Mouse (Mus musculus) liver, postnatal 0 days (tissue): ENCODE measurements around the gene Olfr281. TPM values are rescaled to one million over a fixed set of nuclear protein-coding genes. Genes with fewer than 3 reads are reported as not detected.
"Not testable (repeated sequence)": the region's sequence is repeated elsewhere in the genome, so short reads cannot be mapped to it uniquely, and the experiment has no call there.

Experiments used
- ATAC-seq: fragments of 200-750 bp; cut with Nextera tagmentation; 2 replicates; pipeline ENCODE4 v1.8.0; 2017; ENCODE audit warnings: mild to moderate bottlenecking, moderate library complexity
- DNase-seq: peaks from one replicate; pipeline ENCODE4 v3.0.0-alpha.2; 2016
- H3K27ac ChIP-seq: fragments of 300-500 bp; sonication (generic); 2 replicates; pipeline ENCODE4 v1.5.1; 2014; ENCODE audit warnings: antibody characterized with exemption, moderate library complexity, mild to moderate bottlenecking, low read depth
- H3K27me3 ChIP-seq: fragments of 300-500 bp; sonication (generic); 2 replicates; pipeline ENCODE4 v1.6.1; 2014; ENCODE audit warnings: low read length, control low read depth, mixed read lengths; ENCODE audit not compliant: insufficient read depth
- H3K36me3 ChIP-seq: fragments of 300-500 bp; sonication (generic); replicated peaks from 2 replicates; pipeline ENCODE4 v1.6.1; 2014; ENCODE audit warnings: mild to moderate bottlenecking, control low read depth, low read length, moderate library complexity, mixed read lengths; ENCODE audit not compliant: insufficient read depth
- H3K4me1 ChIP-seq: fragments of 300-500 bp; sonication (generic); 2 replicates; pipeline ENCODE4 v1.6.1; 2014; ENCODE audit warnings: antibody characterized with exemption, mild to moderate bottlenecking, control low read depth; ENCODE audit not compliant: insufficient read depth
- H3K4me2 ChIP-seq: fragments of 300-500 bp; sonication (generic); 2 replicates; pipeline ENCODE4 v1.6.1; 2014; ENCODE audit warnings: low read depth, mild to moderate bottlenecking, low read length, moderate library complexity, mixed read lengths
- H3K4me3 ChIP-seq: fragments of 300-500 bp; sonication (generic); 2 replicates; pipeline ENCODE4 v1.5.1; 2014; ENCODE audit warnings: low read depth, low read length
- H3K9ac ChIP-seq: fragments of 300-500 bp; sonication (generic); replicated peaks from 2 replicates; pipeline ENCODE4 v1.6.1; 2014; ENCODE audit warnings: mild to moderate bottlenecking, moderate library complexity
- H3K9me3 ChIP-seq: fragments of 300-500 bp; sonication (generic); 2 replicates; pipeline ENCODE4 v1.6.1; 2016; ENCODE audit warnings: mild to moderate bottlenecking, control low read depth, low read length, mixed read lengths
- CTCF ChIP-seq: sonication (generic); IDR thresholded peaks from 2 replicates; pipeline ENCODE4 v1.5.1; 2016; ENCODE audit warnings: antibody characterized with exemption, low read depth
- EP300 ChIP-seq: IDR thresholded peaks from 2 replicates; pipeline ENCODE4 v1.6.1; 2016; ENCODE audit warnings: antibody characterized with exemption, low read depth, mild to moderate bottlenecking
- WGBS: fragments of 180-500 bp; shearing (Covaris S2); extraction: QIAGEN DNeasy Blood & Tissue Kit; methylation state at CpG from one replicate; pipeline ENCODE4 v1.1.7; 2014; ENCODE audit not compliant: insufficient replicate concordance; 5-methylcytosine and 5-hydroxymethylcytosine counted together
- polyA plus RNA-seq: library from polyadenylated mRNA; unstranded; fragments of >200 nt; fragmentation: Nextera tagmentation; extraction: Ambion mirVana; gene quantifications from 2 replicates; pipeline ENCODE4 v1.2.1, GENCODE M21; 2015

Gene Olfr281
- polyA plus RNA-seq, 1 experiment from 2014 or later, result not detected

DNA sequence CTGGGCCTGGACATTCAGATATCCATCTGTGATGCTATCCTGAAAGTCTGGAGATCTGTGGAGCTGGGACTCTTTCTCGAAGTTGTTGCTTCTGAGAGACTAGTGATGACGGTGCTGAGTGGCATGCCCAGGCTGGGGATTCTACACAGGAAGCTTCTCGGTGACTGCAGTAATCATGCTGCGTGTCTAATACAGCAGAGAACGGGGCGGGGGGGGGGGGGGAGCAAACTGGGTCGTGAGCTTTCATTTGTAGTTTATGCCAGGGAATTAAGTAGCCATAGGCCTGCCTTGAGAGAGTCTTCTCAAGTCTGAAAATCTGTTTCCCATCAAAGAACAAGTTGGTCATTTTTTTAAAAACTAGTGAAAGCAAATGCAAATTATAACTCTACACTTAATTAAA lies 34.3 kb upstream of the Olfr281 start:
- Histone ChIP-seq H3K4me1 (no peaks in the 10 kb centered on the region), H3K4me2 (no peak overlapping the region), H3K4me3 (no peak overlapping the region), H3K9ac (no peak overlapping the region), H3K27ac (no peak overlapping the region), H3K9me3 (no peaks in the 10 kb centered on the region), H3K36me3 (no peaks in the 10 kb centered on the region), H3K27me3 (no peaks in the 10 kb centered on the region)
- ATAC-seq, result no peak
- 62% methylated on average over 7 of the region's 7 CpGs for WGBS
- no peak for DNase-seq
- no peak for TF ChIP-seq CTCF
- TF ChIP-seq EP300, result no peak

DNA sequence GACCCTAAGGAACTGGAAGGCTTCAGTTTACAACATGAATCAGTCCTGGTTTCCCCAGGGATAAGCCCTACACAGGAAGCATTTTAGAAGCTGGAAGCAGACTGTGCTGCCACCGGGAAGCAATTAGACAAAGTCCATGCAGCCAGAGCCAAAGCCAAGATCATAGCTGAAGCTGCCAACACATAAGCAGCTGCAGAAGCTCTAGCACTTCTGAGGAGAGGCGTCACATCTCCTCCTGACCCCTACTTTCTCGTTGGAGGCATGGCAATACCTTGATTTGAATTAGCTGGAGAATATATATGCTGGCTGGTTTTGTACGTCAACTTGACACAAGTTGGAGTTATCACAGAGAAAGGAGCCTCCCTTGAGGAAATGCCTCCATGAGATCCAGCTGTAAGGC lies 31.5 kb upstream of the Olfr281 start:
- Histone ChIP-seq H3K27ac (no peak overlapping the region), H3K4me1 (no peaks in the 10 kb centered on the region), H3K4me3 (no peak overlapping the region), H3K27me3 (no peaks in the 10 kb centered on the region), H3K9ac (no peak overlapping the region), H3K36me3 (no peaks in the 10 kb centered on the region), H3K4me2 (no peak overlapping the region), H3K9me3 (no peaks in the 10 kb centered on the region)
- 63% methylated on average over 4 of the region's 4 CpGs for WGBS
- TF ChIP-seq EP300 (no peak), CTCF (no peak)
- DNase-seq (no peak), ATAC-seq (no peak)

DNA sequence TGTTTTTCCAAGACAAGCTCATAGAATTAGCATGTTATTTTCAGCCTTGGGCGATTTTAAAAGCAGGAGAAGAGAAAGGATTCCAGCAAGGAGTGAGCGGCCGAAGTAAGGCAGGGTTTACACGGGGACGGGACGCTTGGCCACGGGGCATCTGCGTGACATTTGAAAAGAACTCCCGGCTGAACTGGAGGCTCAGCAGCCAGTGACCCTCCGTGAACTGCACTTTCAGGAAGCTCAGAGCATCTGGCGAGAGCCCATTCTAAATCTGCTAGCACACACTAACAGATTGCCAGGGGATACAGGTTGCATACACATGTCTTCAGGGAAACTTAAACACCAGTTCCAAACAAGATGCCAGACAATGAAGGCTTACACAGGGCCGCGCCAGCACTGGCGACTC lies 28.1 kb upstream of the Olfr281 start:
- H3K4me1 ChIP-seq, result no peaks in the 10 kb centered on the region
- H3K9me3 ChIP-seq, result no peaks in the 10 kb centered on the region
- no peaks in the 10 kb centered on the region for H3K27me3 ChIP-seq
- no peak for DNase-seq
- H3K36me3 ChIP-seq, result no peaks in the 10 kb centered on the region
- TF ChIP-seq CTCF (no peak), EP300 (no peak)
- no peak overlapping the region for H3K27ac ChIP-seq
- H3K4me2 ChIP-seq, result no peak overlapping the region
- H3K4me3 ChIP-seq, result no peak overlapping the region
- ATAC-seq, result no peak
- H3K9ac ChIP-seq, result no peak overlapping the region
- WGBS, result 67% methylated on average over 14 of the region's 14 CpGs

DNA sequence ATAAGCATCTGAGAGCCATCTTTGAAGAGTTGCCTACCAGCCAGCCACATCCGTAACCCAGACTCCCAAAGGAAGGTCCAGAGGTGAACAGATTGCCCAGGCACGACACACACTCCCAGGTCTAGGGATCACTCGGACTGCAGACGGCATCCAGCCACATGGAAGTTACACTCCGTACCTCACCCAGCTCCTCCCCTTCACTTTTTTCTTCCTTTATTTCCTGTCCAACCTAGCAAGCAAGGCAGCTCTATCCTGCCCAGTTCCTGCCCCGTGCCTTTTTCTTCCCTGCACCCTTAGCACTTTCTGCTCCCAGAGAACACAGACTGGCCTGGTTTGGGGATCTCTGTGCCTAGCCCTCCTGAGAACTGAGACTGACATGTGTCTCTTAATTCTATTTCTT lies 27.6 kb upstream of the Olfr281 start:
- H3K4me2 ChIP-seq, result no peak overlapping the region
- no peak overlapping the region for H3K27ac ChIP-seq

DNA sequence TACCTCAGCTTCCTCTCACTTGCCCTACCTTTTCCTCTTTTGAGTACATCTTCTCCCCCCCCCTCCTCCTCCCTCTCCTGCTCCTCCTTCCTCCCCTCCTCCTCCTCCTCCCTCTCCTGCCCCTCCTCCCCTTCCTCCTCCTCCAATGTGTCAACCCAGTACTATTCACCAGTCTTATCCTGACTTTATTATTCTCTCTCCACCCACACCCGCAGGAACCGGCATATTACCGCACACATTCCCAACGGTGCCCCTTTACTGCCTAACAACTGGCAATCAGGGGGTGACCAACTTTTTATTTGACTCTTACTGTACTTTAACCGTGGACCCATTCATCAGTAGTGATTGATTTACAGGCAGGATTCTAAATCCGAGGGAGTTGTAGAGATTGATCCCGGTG lies 27.2 kb upstream of the Olfr281 start:
- H3K4me1 ChIP-seq, result no peaks in the 10 kb centered on the region
- no peak overlapping the region for H3K27ac ChIP-seq
- no peak overlapping the region for H3K9ac ChIP-seq
- H3K9me3 ChIP-seq, result no peaks in the 10 kb centered on the region
- H3K4me2 ChIP-seq, result no peak overlapping the region
- no peaks in the 10 kb centered on the region for H3K36me3 ChIP-seq
- no peak for ATAC-seq
- WGBS, result 76% methylated on average over 7 of the region's 7 CpGs
- no peaks in the 10 kb centered on the region for H3K27me3 ChIP-seq
- no peak overlapping the region for H3K4me3 ChIP-seq
- TF ChIP-seq EP300 (no peak), CTCF (no peak)
- no peak for DNase-seq

More for the DNA sequence above, 27.6 kb upstream of the Olfr281 start:
- 42% methylated on average over 6 of the region's 6 CpGs for WGBS
- H3K4me1 ChIP-seq, result no peaks in the 10 kb centered on the region
- H3K27me3 ChIP-seq, result no peaks in the 10 kb centered on the region
- ATAC-seq (no peak), DNase-seq (no peak)
- TF ChIP-seq CTCF, result no peak
- TF ChIP-seq EP300, result no peak
- no peaks in the 10 kb centered on the region for H3K36me3 ChIP-seq
- H3K9ac ChIP-seq, result no peak overlapping the region
- H3K9me3 ChIP-seq, result no peaks in the 10 kb centered on the region
- no peak overlapping the region for H3K4me3 ChIP-seq

DNA sequence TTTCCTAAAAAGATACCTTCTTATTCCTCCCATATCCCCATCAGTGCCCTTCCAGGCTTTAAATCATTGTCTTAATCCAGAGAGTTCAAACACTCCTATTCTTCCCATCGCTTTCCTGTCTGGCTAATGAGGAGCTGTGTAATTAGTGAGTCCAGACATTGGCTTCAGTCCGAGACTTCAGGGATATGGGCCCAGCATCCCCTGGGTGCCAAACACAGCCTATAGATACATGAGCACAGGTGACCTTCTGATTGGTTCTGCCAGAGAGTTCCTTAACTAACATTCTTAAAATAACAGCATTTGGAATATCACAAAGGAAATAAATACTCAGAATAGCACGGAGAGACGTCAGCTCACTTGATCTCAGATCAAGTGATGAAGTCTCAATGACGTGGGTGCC lies 21.5 kb upstream of the Olfr281 start, which contains the start of gene Olfr282:
Olfr282 (plus strand) TSS at position 301 of the 400 bp plus-strand sequence.
- not testable (repeated sequence) for H3K27me3 ChIP-seq, H3K4me2 ChIP-seq, H3K9me3 ChIP-seq, H3K9ac ChIP-seq, ATAC-seq, H3K36me3 ChIP-seq, H3K4me1 ChIP-seq, H3K27ac ChIP-seq, H3K4me3 ChIP-seq, DNase-seq
- 73% methylated on average over 5 of the region's 5 CpGs for WGBS

DNA sequence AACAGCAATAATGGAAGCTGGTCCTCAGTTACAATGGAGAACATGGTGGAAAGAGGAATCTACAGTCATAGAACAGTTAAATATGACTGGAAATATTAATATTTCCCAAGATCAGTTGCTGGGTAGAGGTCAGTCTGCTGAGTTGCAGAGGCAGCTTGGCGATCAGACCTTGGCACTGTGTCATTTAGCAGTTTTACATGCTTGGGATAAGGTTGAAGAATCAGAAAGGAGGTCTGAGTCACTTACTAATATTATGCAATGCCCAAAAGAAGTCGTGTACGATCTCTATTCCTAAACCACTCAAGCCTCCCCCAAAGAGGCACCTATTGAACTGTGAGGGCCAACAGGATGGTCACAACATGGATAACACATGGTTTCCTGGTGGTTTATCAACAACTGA lies 7.8 kb upstream of the Olfr281 start:
- Histone ChIP-seq H3K27me3 (no peaks in the 10 kb centered on the region), H3K27ac (no peak overlapping the region), H3K9me3 (no peaks in the 10 kb centered on the region), H3K4me1 (no peaks in the 10 kb centered on the region), H3K36me3 (no peaks in the 10 kb centered on the region), H3K4me3 (no peak overlapping the region), H3K4me2 (no peak overlapping the region), H3K9ac (no peak overlapping the region)
- WGBS, result 74% methylated on average over 3 of the region's 3 CpGs
- DNase-seq (no peak), ATAC-seq (no peak)
- TF ChIP-seq CTCF (no peak), EP300 (no peak)
